Mouse (Mus musculus): Measurements from ENCODE around the gene Plxdc1. TPM values are rescaled to one million over a fixed set of nuclear protein-coding genes. Genes with fewer than 3 reads are reported as not detected.

Gene Plxdc1
- polyA plus RNA-seq, 1 experiment from 2014 or later = 13.4 TPM

GRCm38 (mm10) chr11:98003171-98003671 lies 17.0 kb upstream of the Plxdc1 start:
- WGBS (ENCODE audit: missing documents) = 79% methylated on average over 17 of the region's 17 CpGs
- Histone ChIP-seq H3K4me3 (ENCODE audit: inconsistent target) (no peak overlapping the region), H3K36me3 (ENCODE audit: inconsistent target) (no peaks in the 10 kb centered on the region), H3K79me2 (ENCODE audit: inconsistent target) (no peaks in the 10 kb centered on the region), H3K27ac (no peak overlapping the region)

- 46% methylated on average over 12 of the region's 12 CpGs for WGBS (ENCODE audit: missing documents)
- Histone ChIP-seq H3K79me2 (ENCODE audit: inconsistent target) (no peaks in the 10 kb centered on the region), H3K27ac (no peak overlapping the region), H3K4me3 (ENCODE audit: inconsistent target) (no peak overlapping the region), H3K36me3 (ENCODE audit: inconsistent target) (no peaks in the 10 kb centered on the region)
These were observed 16.4 kb upstream of the Plxdc1 start for GRCm38 (mm10) chr11:98002627-98003026.

- Histone ChIP-seq H3K27ac (no peak overlapping the region), H3K36me3 (ENCODE audit: inconsistent target) (no peaks in the 10 kb centered on the region), H3K4me3 (ENCODE audit: inconsistent target) (no peak overlapping the region), H3K79me2 (ENCODE audit: inconsistent target) (no peaks in the 10 kb centered on the region)
- WGBS (ENCODE audit: missing documents) = 92% methylated on average over 6 of the region's 6 CpGs
These were observed 15.7 kb upstream of the Plxdc1 start for GRCm38 (mm10) chr11:98001986-98002385.

- Histone ChIP-seq H3K27ac (no peak overlapping the region), H3K79me2 (ENCODE audit: inconsistent target) (no peaks in the 10 kb centered on the region), H3K4me3 (ENCODE audit: inconsistent target) (no peak overlapping the region), H3K36me3 (ENCODE audit: inconsistent target) (no peaks in the 10 kb centered on the region)
- 61% methylated on average over 11 of the region's 11 CpGs for WGBS (ENCODE audit: missing documents)
These were observed 15.1 kb upstream of the Plxdc1 start for GRCm38 (mm10) chr11:98001351-98001824.

GRCm38 (mm10) chr11:98000378-98001140 lies 14.3 kb upstream of the Plxdc1 start:
- H3K27ac ChIP-seq = no peak overlapping the region
- no peaks in the 10 kb centered on the region for H3K36me3 ChIP-seq (ENCODE audit: inconsistent target)
- 63% methylated on average over 7 of the region's 7 CpGs for WGBS (ENCODE audit: missing documents)
- H3K79me2 ChIP-seq (ENCODE audit: inconsistent target) = no peaks in the 10 kb centered on the region
- no peak overlapping the region for H3K4me3 ChIP-seq (ENCODE audit: inconsistent target)

- Histone ChIP-seq H3K27ac (no peak overlapping the region), H3K79me2 (ENCODE audit: inconsistent target) (peaks cover 5% of the 10 kb centered on the region; the same call in 1 of the 2 replicates), H3K36me3 (ENCODE audit: inconsistent target) (no peaks in the 10 kb centered on the region), H3K4me3 (ENCODE audit: inconsistent target) (no peak overlapping the region)
- WGBS (ENCODE audit: missing documents) = 53% methylated on average over 5 of the region's 5 CpGs
These were observed 13.5 kb upstream of the Plxdc1 start for GRCm38 (mm10) chr11:97999748-98000147.

GRCm38 (mm10) chr11:97998898-97999608 lies 12.8 kb upstream of the Plxdc1 start:
- Histone ChIP-seq H3K36me3 (ENCODE audit: inconsistent target) (no peaks in the 10 kb centered on the region), H3K79me2 (ENCODE audit: inconsistent target) (peaks cover 12% of the 10 kb centered on the region; the same call in 1 of the 2 replicates), H3K4me3 (ENCODE audit: inconsistent target) (no peak overlapping the region), H3K27ac (peak overlapping the region; percentile 43)
- WGBS (ENCODE audit: missing documents) = 30% methylated on average over 7 of the region's 7 CpGs

- peak overlapping the region; percentile 43 for H3K27ac ChIP-seq
- no peaks in the 10 kb centered on the region for H3K36me3 ChIP-seq (ENCODE audit: inconsistent target)
- peaks cover 12% of the 10 kb centered on the region; the same call in 1 of the 2 replicates for H3K79me2 ChIP-seq (ENCODE audit: inconsistent target)
- WGBS (ENCODE audit: missing documents) = 65% methylated on average over 11 of the region's 11 CpGs
- H3K4me3 ChIP-seq (ENCODE audit: inconsistent target) = no peak overlapping the region
These were observed 12.0 kb upstream of the Plxdc1 start for GRCm38 (mm10) chr11:97998074-97998793.

GRCm38 (mm10) chr11:97997387-97997960 lies 11.2 kb upstream of the Plxdc1 start:
- no peak overlapping the region for H3K4me3 ChIP-seq (ENCODE audit: inconsistent target)
- H3K79me2 ChIP-seq (ENCODE audit: inconsistent target) = peaks cover 12% of the 10 kb centered on the region; the same call in 1 of the 2 replicates
- WGBS (ENCODE audit: missing documents) = 53% methylated on average over 8 of the region's 8 CpGs
- peak overlapping the region; percentile 43 for H3K27ac ChIP-seq
- peaks cover 5% of the 10 kb centered on the region; the same call in 1 of the 2 replicates for H3K36me3 ChIP-seq (ENCODE audit: inconsistent target)

GRCm38 (mm10) chr11:97996691-97997090 lies 10.4 kb upstream of the Plxdc1 start:
- peaks cover 12% of the 10 kb centered on the region; the same call in 1 of the 2 replicates for H3K79me2 ChIP-seq (ENCODE audit: inconsistent target)
- 56% methylated on average over 1 of the region's 1 CpGs for WGBS (ENCODE audit: missing documents)
- H3K36me3 ChIP-seq (ENCODE audit: inconsistent target) = peaks cover 10% of the 10 kb centered on the region; the same call in 1 of the 2 replicates
- H3K4me3 ChIP-seq (ENCODE audit: inconsistent target) = no peak overlapping the region
- peak overlapping the region; percentile 43; the same call in 1 of the 2 replicates for H3K27ac ChIP-seq

- WGBS (ENCODE audit: missing documents) = 5% methylated on average over 26 of the region's 26 CpGs
- H3K4me3 ChIP-seq (ENCODE audit: inconsistent target) = peak within 1 kb of the TSS; percentile 50
- peaks cover 10% of the 10 kb centered on the region; the same call in 1 of the 2 replicates for H3K36me3 ChIP-seq (ENCODE audit: inconsistent target)
- H3K79me2 ChIP-seq (ENCODE audit: inconsistent target) = peaks cover 12% of the 10 kb centered on the region; the same call in 1 of the 2 replicates
- peak within 1 kb of the TSS; percentile 43 for H3K27ac ChIP-seq
These were observed 9.5 kb upstream of the Plxdc1 start, which contains the start of gene Arl5c for GRCm38 (mm10) chr11:97995564-97996288. Arl5c (minus strand) TSS chr11:97996181.

GRCm38 (mm10) chr11:97994539-97995100 lies 8.4 kb upstream of the Plxdc1 start:
- Histone ChIP-seq H3K4me3 (ENCODE audit: inconsistent target) (peak overlapping the region; percentile 50), H3K36me3 (ENCODE audit: inconsistent target) (peaks cover 10% of the 10 kb centered on the region; the same call in 1 of the 2 replicates), H3K27ac (peak overlapping the region; percentile 22; the same call in 1 of the 2 replicates), H3K79me2 (ENCODE audit: inconsistent target) (peaks cover 12% of the 10 kb centered on the region; the same call in 1 of the 2 replicates)
- WGBS (ENCODE audit: missing documents) = 3% methylated on average over 13 of the region's 13 CpGs

GRCm38 (mm10) chr11:97988530-97989096 lies 2.4 kb upstream of the Plxdc1 start:
- WGBS (ENCODE audit: missing documents) = under 1% methylated on average over 26 of the region's 26 CpGs
- H3K4me3 ChIP-seq (ENCODE audit: inconsistent target) = peak overlapping the region; percentile 93
- peaks cover 22% of the 10 kb centered on the region for H3K79me2 ChIP-seq (ENCODE audit: inconsistent target)
- peaks cover 10% of the 10 kb centered on the region; the same call in 1 of the 2 replicates for H3K36me3 ChIP-seq (ENCODE audit: inconsistent target)
- peak overlapping the region; percentile 86 for H3K27ac ChIP-seq

Measured in macrophage (primary cell).